Mouse (Mus musculus) forebrain, embryonic 14.5 days (tissue): ENCODE results near the gene Il16. TPM values are rescaled to one million over a fixed set of nuclear protein-coding genes. Genes with fewer than 3 reads are reported as not detected.
A peak's percentile ranks its signal among the peaks of the same experiment; 100 is the strongest.

ENCODE experiments used
- ATAC-seq: fragments of 200-750 bp; cut with Nextera tagmentation; 2 replicates; pipeline ENCODE4 v1.8.0; 2017; ENCODE audit warnings: mild to moderate bottlenecking, moderate library complexity
- DNase-seq: peaks from one replicate; pipeline ENCODE4 v3.0.0-alpha.2; 2015; ENCODE audit warnings: low spot score
- H3K27ac ChIP-seq: fragments of 300-500 bp; sonication (generic); 2 replicates; pipeline ENCODE4 v1.5.1; 2014; ENCODE audit warnings: low read depth, mild to moderate bottlenecking, control low read depth, low read length, moderate library complexity
- H3K27me3 ChIP-seq: fragments of 300-500 bp; sonication (generic); replicated peaks from 2 replicates; pipeline ENCODE4 v1.6.1; 2014; ENCODE audit warnings: low read length, control low read depth, mixed read lengths; ENCODE audit not compliant: control insufficient read depth, insufficient read depth
- H3K36me3 ChIP-seq: fragments of 300-500 bp; sonication (generic); 2 replicates; pipeline ENCODE4 v1.6.1; 2014; ENCODE audit warnings: low read length, control low read depth; ENCODE audit not compliant: control insufficient read depth, insufficient read depth
- H3K4me1 ChIP-seq: fragments of 300-500 bp; sonication (generic); 2 replicates; pipeline ENCODE4 v1.6.1; 2014; ENCODE audit warnings: antibody characterized with exemption, low read length, control low read depth; ENCODE audit not compliant: control insufficient read depth, insufficient read depth
- H3K4me2 ChIP-seq: fragments of 300-500 bp; sonication (generic); 2 replicates; pipeline ENCODE4 v1.6.1; 2014; ENCODE audit warnings: mild to moderate bottlenecking, control low read depth, low read length
- H3K4me3 ChIP-seq: fragments of 300-500 bp; sonication (generic); 2 replicates; pipeline ENCODE4 v1.5.1; 2014; ENCODE audit warnings: low read depth, low read length, control low read depth
- H3K9ac ChIP-seq: fragments of 300-500 bp; sonication (generic); 2 replicates; pipeline ENCODE4 v1.6.1; 2014; ENCODE audit warnings: mild to moderate bottlenecking, low read length, control low read depth, moderate library complexity
- H3K9me3 ChIP-seq: fragments of 300-500 bp; sonication (generic); replicated peaks from 2 replicates; pipeline ENCODE4 v1.6.1; 2016; ENCODE audit warnings: low read length, control low read depth, mixed read lengths; ENCODE audit not compliant: control insufficient read depth
- WGBS: fragments of 180-500 bp; shearing (Covaris S2); extraction: QIAGEN DNeasy Blood & Tissue Kit; methylation state at CpG from one replicate; pipeline ENCODE4 v1.1.7; 2014; 5-methylcytosine and 5-hydroxymethylcytosine counted together
- polyA plus RNA-seq: library from polyadenylated mRNA; unstranded; fragments of >200 nt; fragmentation: Nextera tagmentation; extraction: Ambion mirVana; gene quantifications from 2 replicates; pipeline ENCODE4 v1.2.1, GENCODE M21; 2014

Il16 gene
- polyA plus RNA-seq, 1 experiment from 2014 or later = 0.91 TPM

DNA sequence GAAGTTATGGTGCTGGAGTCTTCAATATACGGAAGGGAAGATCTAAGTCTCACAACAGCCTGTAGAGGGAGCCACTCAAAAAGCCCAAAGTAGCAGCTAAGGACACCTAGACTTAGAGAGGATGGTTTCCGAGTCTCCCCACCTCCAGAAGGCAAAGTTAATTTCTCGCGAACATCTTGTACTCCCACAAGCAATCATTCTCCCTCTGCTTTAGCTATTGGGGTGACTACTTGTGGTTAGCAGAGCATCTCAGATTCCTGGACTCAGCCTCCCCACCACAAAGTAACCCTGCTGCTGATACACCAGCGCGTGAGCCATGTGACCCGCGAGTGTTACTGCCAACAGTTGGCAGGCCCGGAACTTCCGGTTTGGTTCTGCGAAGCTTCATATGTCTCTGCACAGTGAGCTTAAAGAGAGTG, 85.2 kb downstream of the Il16 start:
- no peak overlapping the region for H3K4me3 ChIP-seq
- no peaks in the 10 kb centered on the region for H3K9me3 ChIP-seq
- no peak overlapping the region for H3K27ac ChIP-seq
- no peaks in the 10 kb centered on the region for H3K4me1 ChIP-seq
- DNase-seq = no peak
- no peak overlapping the region for H3K9ac ChIP-seq
- ATAC-seq = no peak
- WGBS = 93% methylated on average over 11 of the region's 11 CpGs
- H3K36me3 ChIP-seq = no peaks in the 10 kb centered on the region
- H3K27me3 ChIP-seq = no peaks in the 10 kb centered on the region
- H3K4me2 ChIP-seq = no peak overlapping the region

DNA sequence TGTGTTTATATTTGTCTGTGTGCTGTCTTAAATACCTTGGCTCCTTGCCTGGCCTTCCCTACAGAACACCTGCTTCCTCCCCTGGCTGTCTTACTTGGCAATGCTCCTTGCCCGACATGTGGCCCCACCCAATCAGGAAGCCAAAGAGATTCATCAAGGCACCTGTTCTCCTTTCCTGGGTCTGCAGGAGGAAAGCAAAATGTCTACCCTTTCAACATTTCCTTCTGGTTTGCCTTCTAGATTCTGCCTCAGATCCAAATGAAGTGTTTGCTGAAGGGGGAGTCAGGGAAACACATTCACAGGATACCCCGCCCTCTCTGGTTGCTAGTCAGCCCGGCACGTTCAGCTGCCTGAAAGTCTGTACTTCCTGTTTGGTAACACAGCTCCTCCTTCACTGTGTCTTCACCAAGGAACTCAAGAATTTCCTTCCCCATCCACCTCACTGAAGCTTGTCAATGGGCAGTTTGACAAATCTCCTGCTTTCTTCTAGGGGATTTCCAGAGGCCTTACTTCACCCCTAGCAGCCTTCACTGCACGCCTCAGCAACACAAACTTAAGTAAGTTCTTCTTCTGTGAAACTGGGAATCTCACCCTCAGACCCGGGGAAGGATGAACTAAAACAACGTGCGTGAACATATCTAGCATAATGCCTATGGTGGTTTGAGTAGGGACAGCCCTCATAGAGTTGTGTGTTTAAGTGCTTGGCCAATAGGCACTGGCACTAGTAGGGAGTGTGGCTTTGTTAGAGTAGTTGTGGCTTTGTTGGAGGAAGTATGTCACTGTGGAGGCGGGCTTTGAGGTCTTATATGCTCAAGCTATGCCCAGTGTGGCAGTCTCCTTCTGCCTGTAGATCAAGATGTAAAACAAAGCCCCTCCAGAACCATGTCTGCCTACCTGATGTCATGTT, 86.1 kb downstream of the Il16 start:
- no peaks in the 10 kb centered on the region for H3K4me1 ChIP-seq
- H3K27ac ChIP-seq = no peak overlapping the region; the same call in 1 of the 2 replicates
- H3K9ac ChIP-seq = no peak overlapping the region
- H3K36me3 ChIP-seq = no peaks in the 10 kb centered on the region
- no peaks in the 10 kb centered on the region for H3K9me3 ChIP-seq
- DNase-seq (peak; percentile 66), ATAC-seq (peak; percentile 52; the same call in 1 of the 2 replicates)
- no peak overlapping the region for H3K4me2 ChIP-seq
- no peak overlapping the region for H3K4me3 ChIP-seq
- 83% methylated on average over 9 of the region's 9 CpGs for WGBS
- H3K27me3 ChIP-seq = no peaks in the 10 kb centered on the region

DNA sequence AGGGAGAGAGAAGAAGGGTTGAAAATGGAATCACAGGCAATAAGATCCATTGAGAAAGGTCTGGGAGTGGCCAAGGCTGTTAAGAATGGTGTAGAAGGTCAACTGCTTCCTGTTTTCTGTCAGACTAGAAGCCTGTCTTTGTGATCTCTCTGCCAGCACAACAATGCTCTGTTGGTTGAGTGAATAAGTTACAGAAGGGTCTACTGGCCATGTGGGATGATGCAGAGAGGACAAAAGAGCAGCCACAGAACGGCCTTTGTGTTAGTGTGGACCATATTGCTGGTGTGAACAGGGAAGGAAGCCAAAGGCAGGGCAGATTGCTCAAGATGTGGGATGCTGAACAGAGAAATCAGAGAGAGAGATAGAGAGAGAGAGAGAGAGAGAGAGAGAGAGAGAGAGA, 86.8 kb downstream of the Il16 start:
- no peak for DNase-seq

DNA sequence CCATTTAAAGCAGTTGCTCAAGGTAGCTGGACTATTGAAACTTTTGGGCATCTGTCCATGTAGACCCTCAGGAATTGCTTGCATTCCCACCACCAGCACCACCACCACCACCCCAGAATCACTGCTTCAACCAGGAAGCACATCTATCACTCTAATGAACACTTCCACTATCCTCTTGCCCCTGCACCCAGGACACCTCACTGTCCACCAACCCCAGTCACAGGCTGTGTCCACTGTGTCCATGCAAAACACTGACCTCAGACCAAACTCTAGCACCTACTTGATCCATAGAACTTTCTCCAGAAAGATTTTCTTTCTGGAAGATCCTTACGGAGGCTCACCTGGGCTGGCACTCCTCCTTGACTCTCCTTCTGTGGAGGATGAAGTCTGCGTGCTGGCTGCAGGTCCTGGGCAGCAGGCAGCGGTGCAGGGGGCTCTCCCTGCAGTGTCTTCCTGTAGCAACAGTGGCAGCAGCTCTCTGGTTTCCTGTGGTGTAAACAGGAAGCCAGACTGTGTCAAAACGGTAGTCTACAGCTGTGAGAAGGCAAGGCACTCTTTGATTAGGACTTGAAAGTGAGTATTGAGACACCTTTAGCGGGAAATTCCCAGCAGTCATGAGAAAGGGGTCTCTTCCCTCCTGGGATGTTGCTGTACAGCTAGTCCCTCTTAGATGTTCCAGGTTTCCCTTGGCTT, 90.4 kb downstream of the Il16 start:
- 79% methylated on average over 5 of the region's 5 CpGs for WGBS
- no peak for DNase-seq

More for the DNA sequence above, 86.8 kb downstream of the Il16 start:
- Histone ChIP-seq H3K4me3 (no peak overlapping the region), H3K9me3 (no peaks in the 10 kb centered on the region), H3K27ac (no peak overlapping the region), H3K4me1 (no peaks in the 10 kb centered on the region), H3K27me3 (no peaks in the 10 kb centered on the region), H3K4me2 (no peak overlapping the region), H3K36me3 (no peaks in the 10 kb centered on the region), H3K9ac (no peak overlapping the region)
- ATAC-seq = peak; percentile 12; the same call in 1 of the 2 replicates
- 71% methylated on average over 1 of the region's 1 CpGs for WGBS

DNA sequence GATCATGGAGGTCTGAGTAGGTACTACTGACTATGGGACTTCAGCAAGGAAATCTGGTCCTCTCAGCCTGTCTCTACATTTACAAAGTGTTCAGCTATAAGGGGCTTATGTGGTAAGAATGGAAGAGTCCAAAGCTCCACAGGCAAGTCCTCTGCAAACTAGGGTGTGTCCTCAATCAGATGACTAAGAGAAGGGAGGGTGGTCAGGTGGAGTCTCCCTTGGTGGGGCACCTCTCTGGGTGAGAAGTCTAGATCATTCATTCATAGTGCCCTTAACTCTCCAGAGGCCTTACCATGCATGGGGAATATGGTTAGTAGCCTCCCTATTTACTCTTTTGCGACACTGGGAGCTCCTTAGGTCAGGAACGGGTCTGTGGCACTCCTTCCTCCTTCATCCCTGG, 91.3 kb downstream of the Il16 start:
- DNase-seq (no peak), ATAC-seq (no peak)
- Histone ChIP-seq H3K27ac (no peak overlapping the region), H3K4me2 (no peak overlapping the region), H3K4me1 (no peaks in the 10 kb centered on the region), H3K36me3 (no peaks in the 10 kb centered on the region), H3K9ac (no peak overlapping the region), H3K27me3 (no peaks in the 10 kb centered on the region), H3K4me3 (no peak overlapping the region), H3K9me3 (no peaks in the 10 kb centered on the region)
- WGBS = 85% methylated on average over 2 of the region's 2 CpGs

More for the DNA sequence above, 90.4 kb downstream of the Il16 start:
- H3K27me3 ChIP-seq = no peaks in the 10 kb centered on the region
- H3K9me3 ChIP-seq = no peaks in the 10 kb centered on the region
- H3K4me2 ChIP-seq = no peak overlapping the region
- ATAC-seq = no peak
- H3K9ac ChIP-seq = no peak overlapping the region
- no peaks in the 10 kb centered on the region for H3K36me3 ChIP-seq
- no peak overlapping the region for H3K27ac ChIP-seq
- no peak overlapping the region for H3K4me3 ChIP-seq
- no peaks in the 10 kb centered on the region for H3K4me1 ChIP-seq

DNA sequence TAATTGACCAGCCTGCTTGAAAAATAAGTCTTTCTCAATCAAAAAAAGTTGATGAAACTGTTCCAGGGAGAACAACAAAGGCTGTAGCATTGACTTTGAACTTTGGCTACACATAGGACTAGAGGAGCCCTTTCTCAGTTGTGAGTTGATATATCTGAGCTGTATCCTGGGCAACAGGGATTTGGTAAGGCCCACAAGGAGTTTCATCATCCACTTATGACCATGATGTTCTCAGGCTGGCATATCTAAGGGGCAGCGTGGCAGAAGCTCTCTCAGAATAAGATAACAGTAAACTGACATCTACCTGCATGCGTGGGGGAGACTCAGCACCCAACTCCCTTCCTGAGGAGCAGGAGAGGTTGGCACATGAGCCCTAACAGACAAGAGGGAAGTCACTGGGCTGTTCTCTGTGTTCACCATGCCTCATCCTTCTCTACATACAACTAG, 91.9 kb downstream of the Il16 start:
- Histone ChIP-seq H3K27me3 (no peaks in the 10 kb centered on the region), H3K4me1 (no peaks in the 10 kb centered on the region), H3K9ac (no peak overlapping the region), H3K4me3 (no peak overlapping the region), H3K4me2 (no peak overlapping the region), H3K27ac (no peak overlapping the region), H3K36me3 (no peaks in the 10 kb centered on the region), H3K9me3 (no peaks in the 10 kb centered on the region)
- WGBS = 89% methylated on average over 2 of the region's 2 CpGs
- DNase-seq (no peak), ATAC-seq (no peak)

DNA sequence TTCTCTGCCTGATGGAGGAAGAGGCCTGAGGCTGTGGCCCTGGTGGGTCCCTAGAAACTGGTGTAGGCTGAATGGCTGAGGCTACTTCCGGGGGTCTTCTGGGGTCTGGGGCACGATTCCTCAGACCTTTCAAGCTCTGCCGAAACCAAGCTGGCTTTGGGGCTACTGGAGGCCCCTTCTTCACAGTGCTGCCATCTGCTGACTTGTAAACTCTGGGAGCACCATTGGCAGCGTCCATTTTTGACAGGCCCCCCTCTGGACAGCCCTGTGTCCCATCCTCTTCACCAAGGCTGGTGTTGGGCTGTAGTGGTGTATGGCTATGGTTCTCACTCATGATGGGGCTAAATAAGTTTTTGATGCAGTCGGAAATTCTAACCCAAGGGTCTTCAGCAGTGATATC, 93.0 kb downstream of the Il16 start:
- no peak overlapping the region for H3K27ac ChIP-seq
- no peak overlapping the region for H3K4me2 ChIP-seq
- no peak for ATAC-seq
- H3K9ac ChIP-seq = no peak overlapping the region
- no peaks in the 10 kb centered on the region for H3K4me1 ChIP-seq
- H3K9me3 ChIP-seq = no peaks in the 10 kb centered on the region
- no peaks in the 10 kb centered on the region for H3K36me3 ChIP-seq
- 74% methylated on average over 5 of the region's 5 CpGs for WGBS
- DNase-seq = no peak
- H3K27me3 ChIP-seq = no peaks in the 10 kb centered on the region
- H3K4me3 ChIP-seq = no peak overlapping the region

DNA sequence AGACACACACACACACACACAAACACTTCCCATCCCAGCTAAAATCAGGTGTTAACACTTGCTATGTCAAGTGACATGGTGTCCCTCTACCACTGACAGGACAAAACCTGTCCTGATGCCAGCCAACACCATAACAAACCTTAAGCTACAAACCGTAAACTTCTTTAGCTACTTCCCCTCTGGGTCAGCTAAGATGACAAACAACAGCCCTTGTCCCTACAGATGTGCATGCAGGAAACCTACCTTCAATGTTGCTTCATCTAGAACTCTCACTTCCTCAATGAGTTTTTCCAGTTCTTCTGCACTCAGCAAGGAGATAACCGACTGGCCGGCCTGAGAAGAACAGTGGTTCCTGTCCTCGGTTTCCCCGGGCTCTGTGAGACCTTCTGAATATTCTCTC, 94.9 kb downstream of the Il16 start:
- Histone ChIP-seq H3K4me1 (no peaks in the 10 kb centered on the region), H3K9me3 (no peaks in the 10 kb centered on the region), H3K27me3 (no peaks in the 10 kb centered on the region), H3K27ac (no peak overlapping the region), H3K4me3 (no peak overlapping the region), H3K4me2 (no peak overlapping the region), H3K36me3 (no peaks in the 10 kb centered on the region), H3K9ac (no peak overlapping the region)
- 98% methylated on average over 5 of the region's 5 CpGs for WGBS
- DNase-seq (no peak), ATAC-seq (no peak)

DNA sequence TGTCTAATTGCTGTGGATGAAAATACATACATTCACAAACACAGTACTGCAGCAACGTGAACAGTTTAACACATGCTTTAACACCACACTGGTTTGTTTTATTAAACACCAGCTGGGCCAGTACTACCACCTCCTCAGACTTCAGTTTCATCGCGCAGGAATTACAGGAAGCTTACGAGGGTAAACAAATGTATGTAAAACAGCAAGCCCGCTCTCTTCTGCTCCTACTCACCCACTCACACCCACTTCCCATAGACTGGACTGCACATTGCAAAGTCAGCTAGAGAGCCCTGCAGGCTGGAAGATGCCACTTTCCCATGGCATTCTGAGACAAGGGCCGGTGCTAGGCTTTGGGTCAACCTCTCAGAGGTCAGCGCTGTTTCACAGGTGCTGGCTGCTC, 96.7 kb downstream of the Il16 start:
- H3K4me3 ChIP-seq = no peak overlapping the region
- DNase-seq (peak; percentile 33), ATAC-seq (peak; percentile 15; the same call in 1 of the 2 replicates)

More for the DNA sequence above, 96.7 kb downstream of the Il16 start:
- WGBS = 83% methylated on average over 7 of the region's 7 CpGs
- Histone ChIP-seq H3K9me3 (no peaks in the 10 kb centered on the region), H3K4me1 (no peaks in the 10 kb centered on the region), H3K27me3 (no peaks in the 10 kb centered on the region), H3K27ac (no peak overlapping the region), H3K4me2 (no peak overlapping the region), H3K9ac (no peak overlapping the region), H3K36me3 (no peaks in the 10 kb centered on the region)
